Mouse (Mus musculus) urinary bladder, adult 2 months (tissue): ENCODE measurements around the gene Kctd7. TPM values are rescaled to one million over a fixed set of nuclear protein-coding genes. Genes with fewer than 3 reads are reported as not detected.

Experiments used
- DNase-seq: peaks from one replicate; pipeline ENCODE4 v3.0.0; 2022; ENCODE audit warnings: low spot score
- polyA plus RNA-seq: library from polyadenylated mRNA; depleted of rRNA; stranded (reverse); fragments of >200 nt; gene quantifications from 2 replicates; pipeline ENCODE4 v1.2.3, GENCODE M21; 2012

Gene Kctd7
- polyA plus RNA-seq, 1 experiment = 4.2 TPM

DNA sequence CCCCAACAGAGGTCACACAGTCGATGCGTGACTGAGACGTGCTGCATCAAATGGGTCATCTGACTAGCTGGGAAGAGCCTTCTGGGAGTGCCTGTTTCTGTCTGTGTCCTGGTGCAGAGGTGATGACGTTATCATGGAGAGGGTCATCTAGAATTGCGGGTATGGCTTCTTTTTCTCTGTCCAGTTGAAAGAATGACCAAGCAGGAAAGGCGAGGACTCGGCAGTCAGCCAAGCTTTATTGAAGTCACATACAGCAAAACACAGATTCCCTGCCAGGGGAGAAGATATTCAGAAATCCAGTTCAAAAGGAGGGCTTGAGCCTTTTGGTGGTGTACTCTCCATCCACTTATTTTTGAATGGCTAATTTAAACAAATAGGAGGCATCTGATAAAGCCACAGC, 1.6 kb upstream of the Kctd7 start:
- no peak for DNase-seq

DNA sequence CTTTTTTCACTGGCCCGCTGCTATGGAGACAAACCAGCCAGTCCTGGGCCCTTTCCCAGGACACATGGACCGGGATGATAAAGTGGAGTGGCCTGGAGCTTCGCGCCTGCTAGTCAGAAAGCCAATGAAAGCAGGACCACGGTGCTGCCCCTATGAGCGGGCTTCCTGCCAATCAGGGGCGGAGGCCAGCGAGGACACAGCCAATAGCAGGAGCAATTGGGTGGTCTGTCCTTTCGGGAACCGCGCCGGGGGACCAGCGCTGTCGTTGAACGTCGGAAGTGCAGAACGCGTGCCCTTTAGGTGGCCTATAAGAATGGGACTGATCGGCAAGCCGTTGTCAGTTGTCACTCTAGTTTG, 706 bp upstream of the Kctd7 start:
- DNase-seq = peak; percentile 49

DNA sequence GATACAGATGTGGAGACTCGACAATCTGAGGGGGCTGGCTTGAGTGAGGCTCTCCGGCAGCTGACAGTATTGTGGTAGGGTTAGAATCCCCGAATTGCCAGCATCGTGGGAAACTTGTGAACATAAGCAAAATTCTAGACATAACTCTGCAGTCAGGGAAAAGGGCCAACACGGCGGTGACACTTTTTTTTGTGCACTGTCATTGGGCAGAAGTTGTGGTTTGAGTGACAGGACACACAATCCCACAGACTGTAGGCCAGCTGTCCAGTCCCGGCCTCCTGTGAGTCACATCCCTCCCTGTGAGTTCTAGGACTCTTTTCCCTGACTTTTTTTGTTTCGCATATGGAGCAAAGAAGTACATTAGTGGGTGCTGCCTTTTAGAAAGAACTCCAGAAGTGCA, 1.3 kb downstream of the Kctd7 start:
- DNase-seq = no peak

DNA sequence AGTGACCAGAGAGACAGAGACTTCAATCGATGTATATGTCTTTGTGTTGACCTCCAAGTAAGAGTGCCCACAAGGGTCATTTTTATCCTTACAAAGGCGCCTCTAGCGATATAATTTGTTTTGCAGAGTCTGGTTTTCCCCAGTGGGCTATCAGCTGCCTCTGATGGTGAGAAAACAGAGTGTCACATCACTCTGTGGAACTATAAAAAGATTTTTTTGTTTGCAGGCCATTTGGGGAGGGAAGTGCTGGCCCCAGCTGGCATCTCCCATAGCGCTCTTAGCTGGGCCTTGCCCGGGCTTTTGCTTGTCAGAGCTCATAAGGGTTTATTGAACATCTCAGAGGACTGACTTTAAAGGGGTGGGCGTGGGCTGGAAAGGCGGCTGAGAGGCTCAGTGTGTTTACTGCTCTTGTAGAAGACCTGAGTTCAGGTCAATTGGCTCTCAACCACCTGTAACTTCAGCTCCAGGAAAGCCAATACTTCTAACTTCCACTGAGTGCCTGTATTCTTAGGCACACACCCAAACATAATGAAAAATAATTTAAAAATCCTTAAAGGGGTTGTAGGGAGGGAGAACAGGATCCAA, 5.2 kb downstream of the Kctd7 start:
- no peak for DNase-seq

DNA sequence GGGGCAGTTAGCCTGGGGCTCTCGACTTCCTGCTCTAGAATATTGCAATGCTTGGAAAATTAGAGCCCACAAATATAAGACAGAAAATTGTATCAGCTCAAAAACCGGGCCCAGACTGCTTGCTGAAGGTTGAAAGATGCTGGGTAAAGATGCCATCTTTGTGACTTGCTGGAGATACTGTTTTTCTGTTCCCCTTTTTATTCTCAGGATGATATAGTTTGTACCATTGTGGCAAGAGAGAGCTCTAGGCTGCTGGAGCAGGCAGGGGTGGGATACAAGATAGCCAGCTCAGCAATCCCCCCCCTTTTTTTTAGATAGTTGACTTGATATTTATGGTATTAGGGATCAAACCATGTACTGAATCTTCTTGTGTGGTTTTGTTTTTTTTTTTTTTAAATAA, 9.6 kb downstream of the Kctd7 start:
- DNase-seq = no peak

DNA sequence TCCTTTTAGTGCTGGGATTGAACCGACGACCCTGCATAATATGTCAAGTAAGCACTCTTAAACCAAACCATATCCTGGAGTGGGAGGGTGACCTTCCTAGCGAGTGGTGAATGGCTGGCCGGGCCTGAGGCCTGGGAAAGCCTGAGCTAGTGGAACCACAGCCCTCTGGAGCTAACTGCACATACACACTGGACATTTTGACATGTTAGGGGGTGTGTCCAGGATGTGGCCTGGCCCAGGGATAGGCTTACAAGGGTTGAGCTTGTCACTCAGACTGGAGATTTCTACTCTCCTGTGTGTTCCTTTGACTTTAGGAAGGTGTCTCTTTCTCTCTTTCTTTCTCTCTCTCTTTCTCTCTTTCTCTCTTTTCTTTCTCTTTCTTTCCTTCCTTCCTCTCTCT, 13.9 kb downstream of the Kctd7 start:
- DNase-seq = no peak

DNA sequence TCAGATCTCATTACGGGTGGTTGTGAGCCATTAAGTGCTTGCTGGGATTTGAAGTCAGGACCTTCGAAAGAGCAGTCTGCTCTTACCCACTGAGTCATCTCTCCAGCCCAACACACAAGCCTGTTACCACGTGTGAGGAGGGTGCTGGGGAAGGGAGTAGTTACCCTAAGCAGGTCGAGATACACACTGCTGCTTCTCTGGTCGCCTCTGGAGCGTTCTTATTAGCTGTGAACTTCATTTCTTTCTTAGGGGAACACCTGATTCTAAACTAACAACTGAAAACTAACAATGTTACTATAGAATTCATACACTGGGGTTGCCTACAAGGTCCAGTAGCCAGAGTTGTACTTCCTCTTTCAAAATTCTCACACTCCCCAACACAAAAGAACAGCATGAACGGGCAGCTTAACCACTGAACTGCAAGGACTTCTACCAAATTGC, 15.1 kb downstream of the Kctd7 start:
- DNase-seq = no peak

DNA sequence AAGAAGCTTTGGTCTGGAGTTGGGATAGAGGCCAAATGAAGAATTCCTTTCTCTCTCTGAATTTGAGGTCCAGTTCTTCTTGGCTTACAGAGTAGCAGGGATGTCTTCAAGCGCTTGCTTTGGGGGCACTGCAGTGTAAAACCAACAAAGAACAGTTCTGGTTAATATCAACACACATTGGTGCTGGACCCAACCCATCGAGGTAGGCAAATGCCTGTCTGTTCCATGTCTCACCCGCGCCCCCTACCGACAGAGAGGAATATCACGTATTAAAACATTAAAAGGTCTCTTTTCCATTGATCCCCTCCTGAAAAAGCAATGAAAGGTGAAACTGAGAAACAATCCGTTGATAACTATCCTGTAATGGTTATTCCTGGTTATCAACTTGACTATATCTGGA, 19.0 kb downstream of the Kctd7 start:
- DNase-seq = peak; percentile 54

DNA sequence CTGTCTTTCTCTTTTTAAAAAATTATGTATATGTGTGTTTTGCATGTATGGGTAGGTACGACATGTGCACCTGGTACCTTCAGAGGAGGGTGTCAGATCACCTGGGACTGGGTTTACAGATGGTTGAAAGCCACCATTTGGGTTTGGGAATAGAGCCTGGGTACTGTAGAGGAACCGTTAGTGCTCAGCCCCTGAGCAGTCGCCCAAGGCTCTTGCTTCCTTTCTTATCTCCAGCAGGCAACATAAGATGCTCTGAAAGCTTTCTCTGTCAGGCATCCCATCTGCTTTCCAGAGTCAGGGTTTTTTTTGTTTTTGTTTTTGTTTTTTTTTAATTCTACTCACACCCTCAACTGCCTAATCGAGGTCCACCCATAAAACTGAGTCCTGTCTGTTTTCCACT, 20.6 kb downstream of the Kctd7 start:
- no peak for DNase-seq

DNA sequence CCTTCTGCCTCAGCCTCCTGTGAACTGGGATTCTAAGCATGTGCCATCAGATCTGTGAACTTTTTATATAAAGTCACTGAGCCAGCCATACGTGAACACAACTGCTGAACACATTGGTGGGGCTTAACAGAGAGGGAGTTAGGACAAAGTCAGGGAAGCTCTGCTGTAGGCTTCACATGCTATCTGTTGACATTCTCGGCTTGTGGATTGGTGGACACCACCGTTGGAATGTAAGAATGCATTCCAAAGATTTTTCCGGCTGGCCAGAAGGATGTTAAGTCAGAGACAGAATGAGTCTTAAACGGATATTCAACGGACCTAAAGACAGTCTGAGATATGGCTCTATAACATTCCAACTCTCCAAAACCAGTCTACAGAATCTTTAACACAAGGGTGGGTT, 24.4 kb downstream of the Kctd7 start:
- no peak for DNase-seq

DNA sequence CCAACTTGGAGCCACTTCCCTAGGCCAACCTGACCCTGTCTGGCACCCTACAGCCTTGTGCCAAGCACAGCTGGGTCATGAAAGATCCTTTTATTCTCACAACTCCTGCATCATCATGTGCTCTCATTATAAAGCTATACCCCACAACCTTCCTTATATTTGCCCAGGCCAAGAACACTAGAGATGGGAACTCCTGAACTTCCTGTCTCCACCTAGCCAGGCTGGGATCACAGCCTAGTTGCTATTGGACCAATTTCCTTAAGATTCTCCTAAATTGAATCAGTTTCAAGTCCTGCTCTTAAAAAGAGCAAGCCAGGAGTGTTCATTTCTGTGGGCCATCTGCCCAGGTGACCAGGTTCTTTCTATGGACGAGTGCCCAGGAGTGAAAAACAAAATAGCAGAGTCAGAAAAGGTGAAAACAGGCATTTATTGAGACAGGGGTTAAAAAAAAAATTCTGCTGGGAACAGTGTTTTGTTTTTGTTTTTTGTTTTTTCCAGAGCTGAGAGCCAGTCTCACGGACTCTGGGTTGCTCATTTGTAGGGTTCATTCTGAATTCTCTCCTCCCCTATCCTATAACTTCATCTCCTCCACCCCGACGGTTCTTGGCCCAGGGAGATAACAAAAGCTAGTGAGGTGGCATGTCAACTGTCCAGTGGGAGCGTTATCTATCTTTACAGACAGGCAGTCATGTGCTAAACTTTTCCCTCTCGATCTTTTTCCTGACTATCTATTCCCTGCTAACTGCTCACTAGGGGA, 26.2 kb downstream of the Kctd7 start:
- DNase-seq = no peak

DNA sequence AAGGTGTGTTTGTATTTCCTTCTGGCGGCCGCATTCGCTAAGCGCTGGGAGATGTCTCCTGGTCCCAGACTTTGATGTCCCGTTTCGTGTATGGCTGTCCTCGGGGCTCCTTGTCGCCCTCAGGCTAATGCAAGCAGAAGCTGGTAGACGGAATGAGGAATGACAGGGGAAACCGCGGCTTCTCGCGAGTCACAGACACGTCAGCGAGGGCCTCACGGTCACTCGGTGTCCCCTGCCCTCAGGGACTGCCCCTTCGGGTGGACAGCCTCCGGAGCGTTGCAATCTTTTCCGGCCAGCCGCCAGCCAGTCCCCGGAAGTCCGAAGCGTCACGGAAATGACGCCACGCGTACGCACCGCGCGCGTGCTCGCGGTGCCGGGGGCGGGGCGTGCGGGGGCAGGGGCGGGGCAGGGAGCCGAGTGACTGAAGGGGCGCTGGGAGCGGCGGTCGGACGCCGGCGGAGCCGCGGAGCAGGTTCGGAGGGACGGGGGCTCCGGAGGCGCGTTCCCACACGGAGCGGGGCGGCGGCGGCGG, 26.8 kb downstream of the Kctd7 start, which contains the start of gene Rabgef1:
TSS of gene Rabgef1 (plus strand) at position 376 of the 532 bp plus-strand sequence.
- DNase-seq = peak; percentile 91

DNA sequence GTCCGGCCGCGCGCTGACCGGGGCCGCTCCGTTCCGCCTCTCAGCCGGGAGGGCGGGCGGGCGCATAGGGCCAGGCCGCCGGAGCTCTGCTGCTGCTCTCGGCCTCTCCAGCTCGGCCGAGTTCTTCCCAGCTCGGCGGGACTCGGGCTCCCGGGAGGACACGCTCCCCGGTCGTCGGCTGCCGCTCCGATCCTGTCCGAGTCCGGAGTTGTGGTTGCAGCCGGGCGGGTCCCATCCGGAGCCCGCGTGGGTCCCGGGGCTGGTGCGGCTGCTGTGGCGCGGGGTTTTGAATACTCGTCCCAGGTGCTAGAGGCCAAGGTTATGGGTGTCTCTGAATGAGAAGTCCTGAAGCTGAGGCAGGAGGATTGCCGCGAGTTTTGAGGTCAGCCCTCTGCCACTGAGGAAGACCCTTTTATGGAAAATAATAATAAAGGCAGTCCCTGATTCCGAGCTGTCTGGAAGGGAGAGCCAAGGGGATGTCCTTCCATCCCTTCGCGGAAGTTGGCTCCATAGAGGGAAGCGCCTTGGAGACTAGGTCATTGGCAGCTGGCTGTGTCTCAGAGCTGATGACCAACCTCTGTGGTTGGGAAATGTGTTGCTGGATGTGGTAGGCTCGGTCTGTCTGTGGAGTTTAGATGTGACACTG, 27.4 kb downstream of the Kctd7 start:
- peak; percentile 66 for DNase-seq

DNA sequence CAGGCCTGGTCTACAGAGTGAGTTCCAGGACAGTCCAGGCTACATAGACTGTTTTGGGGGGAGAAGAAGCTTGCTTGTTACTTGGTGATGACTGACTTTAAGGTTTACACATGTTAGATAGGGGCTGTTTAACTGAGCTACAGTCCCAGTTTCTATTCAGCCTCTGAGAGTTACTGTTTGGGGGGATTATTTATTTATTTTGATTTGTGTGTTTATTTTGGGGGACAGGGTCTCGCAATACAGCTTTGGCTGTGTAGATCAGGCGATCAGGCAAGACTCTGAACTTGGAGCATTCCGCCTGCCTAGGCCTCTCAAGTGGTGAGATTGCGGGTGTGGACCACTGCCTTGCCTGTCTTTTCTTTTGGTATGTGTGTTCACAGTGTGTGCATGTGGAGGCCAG, 28.4 kb downstream of the Kctd7 start:
- no peak for DNase-seq

DNA sequence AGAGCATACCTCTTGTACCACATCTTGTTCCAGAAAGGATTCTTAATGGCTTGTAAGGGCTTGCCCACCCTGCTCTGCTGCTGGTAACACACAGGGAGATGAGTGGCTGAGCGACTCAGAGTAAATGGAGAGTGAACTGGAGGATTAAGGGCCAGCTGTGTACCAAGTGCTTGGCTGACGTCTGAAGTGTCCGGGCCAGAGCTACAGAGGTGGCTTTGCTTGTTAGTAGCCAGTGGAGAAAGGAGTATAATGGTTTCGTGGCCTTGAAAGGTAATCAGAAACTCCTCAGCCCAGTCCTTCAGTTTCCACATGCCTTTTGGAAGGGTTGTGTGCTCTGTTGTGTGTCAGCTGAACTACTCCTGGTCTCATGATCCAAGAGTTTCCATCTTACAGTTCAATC, 33.2 kb downstream of the Kctd7 start:
- DNase-seq = no peak

DNA sequence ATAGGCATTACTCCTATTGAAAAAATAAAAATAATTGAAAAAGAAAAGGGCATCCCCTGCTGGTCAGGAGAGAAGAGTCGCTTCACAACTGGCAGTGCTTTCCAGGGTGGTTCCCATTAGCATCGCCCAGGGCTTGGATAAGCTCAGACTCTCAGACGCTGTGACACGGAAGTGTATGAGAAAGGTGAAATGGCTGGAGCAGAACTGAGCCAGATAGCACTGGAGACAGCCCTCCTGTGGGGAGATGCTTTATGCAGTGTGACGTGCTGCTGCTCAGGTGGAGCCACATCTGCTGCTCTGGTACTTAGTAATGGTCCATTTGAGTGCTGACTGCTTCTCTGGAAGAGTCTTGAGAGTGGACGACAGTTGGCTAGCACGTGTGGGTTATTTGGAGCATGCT, 35.7 kb downstream of the Kctd7 start:
- DNase-seq = no peak

DNA sequence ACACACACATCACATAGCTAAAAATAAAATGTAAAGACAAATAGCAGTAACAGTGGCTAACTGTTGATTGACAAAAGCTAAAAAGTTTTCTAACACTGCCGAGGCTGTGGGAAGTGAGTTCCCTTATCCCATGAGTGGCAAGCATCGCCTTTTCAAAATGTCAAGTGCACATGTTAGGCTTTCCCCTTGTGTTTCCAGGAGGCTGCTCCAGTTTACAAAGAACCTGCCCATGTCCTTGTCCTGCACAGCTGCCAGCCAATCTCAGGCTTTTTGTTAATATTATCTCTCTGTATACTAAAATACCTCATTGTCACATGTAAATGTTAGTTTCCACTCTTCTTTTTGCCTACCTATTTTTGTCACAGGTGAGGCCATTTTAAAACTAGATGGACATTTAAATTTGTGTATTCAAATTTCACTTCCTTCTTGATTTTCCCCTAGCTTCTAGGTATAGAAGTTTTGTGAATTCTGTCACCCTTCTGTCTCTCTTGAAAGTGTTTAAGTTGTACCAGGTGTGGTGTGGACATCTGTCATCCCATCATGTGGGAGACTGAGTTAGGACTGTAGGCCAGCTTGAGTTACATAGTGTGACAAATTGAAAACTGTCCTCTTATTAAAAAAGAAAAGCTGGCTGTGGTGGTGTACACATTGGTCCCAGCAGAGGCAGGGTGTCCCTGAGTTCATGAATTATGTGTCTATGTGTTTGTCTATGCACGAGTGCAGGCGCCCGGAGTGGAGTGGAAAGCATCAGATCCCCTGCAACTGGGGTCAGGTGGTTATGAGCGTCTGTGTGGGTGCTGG, 37.3 kb downstream of the Kctd7 start:
- no peak for DNase-seq

DNA sequence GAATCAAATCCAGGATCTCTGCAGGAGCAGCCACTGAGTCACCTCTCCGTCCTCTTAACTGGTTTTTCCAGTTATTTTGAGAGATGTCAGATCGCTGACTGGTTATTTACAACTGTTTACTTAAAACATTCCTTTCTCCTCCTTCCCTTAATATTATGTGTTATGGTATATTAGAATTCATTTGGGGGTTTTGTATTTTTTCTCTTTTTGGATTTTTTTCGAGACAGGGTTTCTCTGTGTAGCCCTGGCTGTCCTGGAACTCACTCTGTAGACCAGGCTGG, 37.8 kb downstream of the Kctd7 start:
- DNase-seq = no peak

DNA sequence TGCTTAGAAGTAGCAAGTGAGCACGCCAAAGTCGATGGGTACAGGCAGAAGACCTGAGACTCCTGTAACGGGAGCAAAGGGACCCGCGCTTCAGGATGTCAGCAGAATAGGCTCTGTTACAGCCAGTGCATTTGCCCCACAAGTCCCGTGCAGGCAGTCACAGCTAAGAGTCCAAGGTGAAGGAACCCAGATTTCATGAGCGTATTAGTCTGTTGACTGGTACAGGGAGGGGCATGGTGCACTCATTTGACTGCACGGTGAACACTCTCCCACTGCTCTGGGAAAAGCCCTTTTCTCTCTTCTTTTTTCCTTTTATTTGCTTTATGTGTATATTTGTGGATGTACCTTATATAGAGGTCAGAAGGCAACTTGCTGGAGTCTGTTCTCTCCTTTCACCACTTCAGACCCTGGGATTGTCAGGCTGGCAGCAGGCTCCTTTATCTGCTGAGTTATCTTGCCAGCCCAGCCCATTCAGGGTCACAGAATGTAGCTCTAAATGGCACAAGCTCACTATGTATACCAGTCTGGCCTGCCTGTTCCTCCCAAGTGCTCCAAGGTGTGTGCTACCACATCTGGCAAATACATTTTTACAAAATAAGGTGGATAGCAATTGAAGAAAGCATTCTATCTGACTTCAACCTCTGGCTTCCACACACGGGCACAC, 39.7 kb downstream of the Kctd7 start:
- no peak for DNase-seq

DNA sequence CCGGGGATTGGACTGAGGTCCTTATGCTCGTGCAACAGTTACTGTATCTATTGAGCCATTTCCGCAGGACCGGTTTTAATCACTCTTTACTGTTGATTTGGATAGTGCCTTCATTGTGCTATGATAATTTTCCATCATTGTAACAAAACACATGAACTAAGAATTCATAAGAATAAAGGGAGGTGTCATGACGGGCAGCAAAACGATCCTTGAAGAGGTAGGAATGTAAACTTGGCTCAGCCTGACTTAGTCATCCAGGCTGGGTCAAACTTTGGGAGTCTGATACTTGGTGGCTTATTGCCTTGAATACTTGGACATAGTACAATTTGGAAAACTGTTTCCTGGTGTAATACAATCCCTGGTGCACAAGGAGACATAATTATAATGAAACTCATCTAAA, 40.7 kb downstream of the Kctd7 start:
- DNase-seq = no peak

DNA sequence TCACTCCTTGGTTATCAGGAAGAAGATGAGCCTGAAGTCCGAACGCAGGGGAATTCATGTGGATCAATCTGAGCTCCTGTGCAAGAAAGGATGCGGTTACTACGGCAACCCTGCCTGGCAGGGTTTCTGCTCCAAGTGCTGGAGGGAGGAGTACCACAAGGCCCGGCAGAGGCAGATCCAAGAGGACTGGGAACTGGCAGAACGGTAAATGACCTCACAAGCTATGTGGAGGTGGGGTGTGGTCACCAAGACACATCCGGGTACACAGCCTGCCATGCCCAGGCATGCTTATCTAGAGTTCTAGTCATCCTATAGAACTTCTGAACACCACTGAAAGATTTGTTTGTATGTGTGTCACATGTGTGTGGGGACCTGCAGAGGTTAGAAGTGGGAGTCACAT, 42.7 kb downstream of the Kctd7 start:
- no peak for DNase-seq

DNA sequence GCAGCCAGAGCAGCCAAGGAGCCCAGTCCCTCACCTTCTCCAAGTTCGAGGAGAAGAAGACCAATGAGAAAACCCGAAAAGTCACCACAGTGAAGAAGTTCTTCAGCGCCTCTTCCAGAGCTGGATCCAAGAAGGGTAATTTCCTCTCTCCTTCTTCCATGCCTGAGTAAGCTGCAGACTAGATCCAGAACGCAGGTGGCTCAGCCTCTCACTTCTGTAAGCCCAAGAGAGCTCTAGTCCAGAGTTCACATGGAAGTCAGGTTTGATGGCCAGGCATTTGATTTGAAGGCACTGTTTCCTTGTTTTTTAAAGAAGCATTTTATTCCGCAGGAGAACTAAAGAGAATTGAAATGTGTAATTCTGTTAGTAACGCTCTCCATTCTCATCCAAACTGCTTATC, 46.2 kb downstream of the Kctd7 start:
- no peak for DNase-seq
